Mouse (Mus musculus) forebrain, embryonic 13.5 days (tissue): ENCODE measurements around the gene Olfr410. TPM values are rescaled to one million over a fixed set of nuclear protein-coding genes. Genes with fewer than 3 reads are reported as not detected.

ENCODE experiments used
- polyA plus RNA-seq: library from polyadenylated mRNA; unstranded; fragments of >200 nt; fragmentation: Nextera tagmentation; extraction: Ambion mirVana; gene quantifications from 2 replicates; pipeline ENCODE4 v1.2.1, GENCODE M21; 2015

The Olfr410 gene
- polyA plus RNA-seq, 1 experiment from 2014 or later = not detected

Other genes starting within 250 kb of the Olfr410 start
- gene Olfr401, start 224.3 kb downstream of the Olfr410 start, polyA plus RNA-seq = not detected in 2 replicates
- gene Olfr402, start 184.5 kb downstream of the Olfr410 start, polyA plus RNA-seq = not detected in 2 replicates
- gene Olfr403, start 151.8 kb downstream of the Olfr410 start, polyA plus RNA-seq = not detected in 2 replicates
- gene Olfr43, start 126.7 kb downstream of the Olfr410 start, polyA plus RNA-seq = not detected in 2 replicates
- not detected in 2 replicates for gene Olfr406, start 78.2 kb downstream of the Olfr410 start, polyA plus RNA-seq
- gene Olfr59, start 54.3 kb downstream of the Olfr410 start, polyA plus RNA-seq = not detected in 2 replicates
- gene Olfr411, start 14.6 kb upstream of the Olfr410 start, polyA plus RNA-seq = not detected in 2 replicates
- gene Olfr412, start 24.0 kb upstream of the Olfr410 start, polyA plus RNA-seq = not detected in 2 replicates